Mouse (Mus musculus) large intestine, adult 2 months (tissue): ENCODE data around the gene Bcl3. TPM values are rescaled to one million over a fixed set of nuclear protein-coding genes. Genes with fewer than 3 reads are reported as not detected.

Source experiments
- DNase-seq: peaks from one replicate; pipeline ENCODE4 v3.0.0-alpha.2; 2012; ENCODE audit warnings: low read depth, low spot score
- WGBS: fragments of 180-500 bp; shearing (Covaris S2); methylation state at CpG from one replicate; pipeline ENCODE4 v1.1.7; 2018; 5-methylcytosine and 5-hydroxymethylcytosine counted together
- polyA plus RNA-seq: library from polyadenylated mRNA; depleted of rRNA; stranded (reverse); fragments of >200 nt; gene quantifications from 2 replicates; pipeline ENCODE4 v1.2.3, GENCODE M21; 2012; rRNA removed

Gene Bcl3
- 94.9 and 95.0 TPM in 2 replicates for polyA plus RNA-seq

DNA sequence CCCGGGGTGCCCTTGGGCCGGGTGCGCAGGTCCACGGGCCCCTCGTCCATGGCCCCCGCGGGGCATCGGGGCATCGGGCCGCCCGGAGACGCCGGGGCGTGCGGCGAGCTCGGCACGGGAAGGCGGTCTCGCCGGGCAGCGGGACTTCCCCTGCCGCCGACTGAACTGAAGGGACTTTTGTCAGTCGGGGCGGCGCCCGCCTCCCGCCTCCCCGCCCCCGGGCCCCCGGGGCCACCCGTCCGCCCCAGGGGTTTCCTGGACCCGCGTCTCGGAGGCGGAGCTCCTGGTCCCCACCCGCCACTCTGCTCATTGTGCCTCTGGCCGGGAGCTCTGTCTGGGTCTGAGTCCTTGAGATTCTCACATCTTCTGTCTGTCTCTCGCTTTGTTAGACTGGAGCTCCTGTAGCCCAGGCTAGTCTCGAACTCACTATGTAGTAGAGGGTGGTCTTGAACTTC lies at the start of gene Bcl3:
Gene Bcl3, minus strand, starts transcription at position 167 of the 455 bp plus-strand sequence.
- DNase-seq: no peak
- WGBS: under 1% methylated on average over 32 of the region's 42 CpGs

DNA sequence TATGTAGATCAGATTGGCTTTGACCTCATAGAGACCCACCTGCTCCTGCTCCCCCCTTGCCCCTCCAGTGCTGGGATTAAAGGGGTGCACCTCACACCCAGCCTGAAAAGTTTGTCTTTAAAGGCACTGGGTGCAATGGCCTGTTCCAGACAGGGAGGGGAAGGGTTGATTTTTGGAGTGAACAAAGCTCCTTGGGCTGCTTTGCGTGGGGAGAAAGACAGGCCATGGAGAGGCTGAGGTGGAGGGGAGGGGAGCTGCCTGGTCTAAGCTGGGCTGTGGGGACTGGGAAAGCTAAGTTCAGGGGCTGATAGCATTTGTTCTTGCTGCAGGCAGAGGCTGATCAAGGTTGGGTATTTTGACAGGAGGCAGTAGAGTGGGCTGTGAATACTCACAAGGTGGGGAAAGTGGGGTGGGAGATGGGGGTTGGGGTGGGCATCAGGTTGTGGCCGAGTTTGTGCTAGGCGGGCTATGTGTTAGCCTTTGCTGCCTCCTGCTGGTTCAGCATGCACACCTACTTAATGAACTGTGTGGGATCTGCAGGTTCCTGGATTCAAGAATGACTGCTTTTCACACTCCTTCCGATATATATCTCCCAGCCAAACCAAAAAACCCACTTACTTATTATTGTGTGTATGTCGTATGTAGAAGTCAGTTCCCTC lies 49.5 kb upstream of the Bcl3 start:
- 42% methylated on average over 5 of the region's 5 CpGs for WGBS
- no peak for DNase-seq

DNA sequence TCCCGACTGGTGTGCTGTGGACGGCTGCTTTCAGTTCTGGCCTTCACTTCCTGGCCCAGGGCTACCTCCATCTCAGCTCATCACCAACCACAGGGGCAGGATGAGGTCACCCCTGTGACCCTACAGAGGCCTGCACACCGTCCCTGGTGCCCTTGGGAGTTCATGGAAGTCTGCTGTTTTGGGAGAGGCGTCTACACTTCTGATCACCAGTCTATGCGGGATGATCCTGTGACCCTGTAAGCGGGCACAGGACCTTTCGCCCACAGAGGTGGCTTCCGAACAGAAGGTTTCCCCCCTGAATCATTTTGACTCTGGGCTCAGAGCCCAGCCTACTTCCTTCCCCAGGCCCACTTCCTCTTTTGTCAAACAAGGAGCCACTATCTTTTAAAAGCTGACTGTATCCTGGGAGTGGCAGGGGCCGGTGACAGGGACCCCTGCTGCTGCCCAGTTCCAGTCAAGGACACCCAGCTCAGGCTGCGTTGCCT lies 48.6 kb upstream of the Bcl3 start:
- DNase-seq: no peak
- WGBS: 55% methylated on average over 10 of the region's 10 CpGs

DNA sequence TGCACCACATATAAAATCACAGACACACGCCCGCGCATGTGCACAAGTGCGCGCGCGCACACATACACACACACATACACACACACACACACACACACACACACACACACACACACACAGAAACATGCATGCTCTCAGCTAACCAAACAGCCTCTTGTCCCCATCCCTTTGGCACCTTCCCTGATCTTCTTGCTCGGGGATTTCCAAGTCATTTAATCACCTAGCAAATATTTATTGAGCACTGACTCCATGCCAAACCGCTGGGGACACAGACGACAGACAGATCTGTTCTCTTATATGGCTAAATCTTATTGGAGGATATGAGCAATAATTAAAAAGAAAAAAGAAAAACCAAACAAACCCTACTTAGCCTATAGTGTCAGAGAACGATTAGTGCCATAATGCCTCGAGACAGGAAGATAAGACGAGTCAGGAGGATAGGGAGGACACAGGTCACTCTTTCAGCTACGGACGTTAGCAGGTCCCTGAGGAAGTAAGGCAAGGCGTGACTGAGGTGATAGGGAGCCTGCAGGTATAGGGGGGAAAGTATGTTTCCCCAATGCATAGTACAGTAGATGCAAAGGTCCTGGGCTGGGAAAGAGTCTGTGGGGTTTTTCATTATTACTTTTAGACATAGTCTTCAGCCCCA lies 45.3 kb upstream of the Bcl3 start:
- peak; percentile 64 for DNase-seq
- 38% methylated on average over 16 of the region's 16 CpGs for WGBS

DNA sequence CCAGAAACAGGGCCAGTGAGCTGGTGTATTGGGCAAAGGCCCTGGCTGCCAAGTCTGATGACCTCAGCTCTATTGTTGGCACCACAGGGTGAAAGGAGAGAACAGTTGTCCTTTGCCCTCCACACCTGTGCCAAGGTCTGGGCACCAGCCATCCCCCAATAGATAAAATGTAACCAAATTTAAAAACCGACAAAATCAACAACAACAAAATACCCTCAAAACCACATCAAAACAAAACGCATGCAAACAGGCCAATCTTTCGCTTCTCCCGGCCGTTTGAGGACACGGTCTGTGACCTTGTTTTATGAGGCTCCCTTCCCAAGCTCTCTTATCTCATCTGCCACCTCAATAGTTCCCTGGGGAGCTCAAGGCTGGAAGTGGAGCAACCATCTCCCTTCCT lies 43.9 kb upstream of the Bcl3 start:
- 34% methylated on average over 6 of the region's 6 CpGs for WGBS
- DNase-seq: no peak

DNA sequence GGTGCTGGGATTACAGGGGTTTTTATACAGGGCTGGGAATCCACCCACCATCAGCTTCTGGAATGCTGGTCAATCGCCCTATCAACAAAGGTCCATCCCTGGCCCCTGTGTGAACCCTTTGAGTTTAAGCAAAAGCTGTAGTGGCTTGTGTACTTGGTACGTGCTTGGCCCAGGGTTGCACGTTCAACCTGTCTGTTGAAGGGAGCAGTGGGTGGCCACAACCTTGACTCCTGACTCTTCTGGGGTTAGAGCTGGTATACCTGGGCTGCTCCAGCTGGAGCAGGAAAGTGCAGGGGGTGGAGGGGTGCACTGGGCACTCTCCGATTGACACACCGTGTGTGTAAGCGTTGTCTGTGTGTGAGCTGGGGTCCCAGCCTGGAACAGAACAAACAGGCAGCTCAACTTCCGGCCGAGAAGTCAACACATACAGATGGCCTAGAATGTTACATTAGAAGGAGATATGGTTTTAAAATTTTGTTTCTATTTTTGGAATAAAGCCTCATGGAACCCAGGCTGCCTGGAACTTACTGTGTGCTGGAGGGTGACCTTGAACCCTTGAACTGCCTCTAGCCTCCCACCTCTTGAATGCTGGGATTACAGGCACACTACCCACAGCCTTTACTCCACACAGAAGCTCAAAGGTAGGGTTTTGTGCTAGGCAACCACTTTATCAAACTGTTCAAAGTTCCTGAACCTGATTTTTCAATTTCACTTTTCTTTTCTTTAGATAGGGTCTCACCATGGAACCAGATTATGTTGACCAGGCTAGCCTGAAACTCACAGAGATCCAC lies 42.9 kb upstream of the Bcl3 start:
- WGBS: 88% methylated on average over 8 of the region's 8 CpGs
- no peak for DNase-seq

DNA sequence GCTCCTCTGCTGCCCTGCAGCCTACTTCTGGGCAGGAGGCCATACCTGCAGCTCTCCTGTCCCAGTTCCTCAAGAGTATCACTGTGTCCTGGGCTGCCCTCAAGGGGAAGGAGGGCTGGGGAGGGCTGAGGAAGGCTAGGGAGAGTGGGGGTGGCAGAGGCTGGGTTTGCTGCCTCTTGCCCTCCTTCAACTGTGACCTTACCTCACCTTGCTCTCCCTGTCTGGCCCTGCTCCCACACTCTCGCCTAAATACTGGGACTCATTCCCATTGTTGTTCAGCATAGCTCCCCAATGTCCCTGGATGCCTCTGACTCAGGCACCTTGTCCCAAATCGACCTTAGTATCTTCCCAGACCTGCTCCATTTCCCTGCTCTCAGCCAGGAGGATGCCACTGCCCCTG lies 41.7 kb upstream of the Bcl3 start:
- WGBS: 27% methylated on average over 2 of the region's 2 CpGs
- DNase-seq: no peak

DNA sequence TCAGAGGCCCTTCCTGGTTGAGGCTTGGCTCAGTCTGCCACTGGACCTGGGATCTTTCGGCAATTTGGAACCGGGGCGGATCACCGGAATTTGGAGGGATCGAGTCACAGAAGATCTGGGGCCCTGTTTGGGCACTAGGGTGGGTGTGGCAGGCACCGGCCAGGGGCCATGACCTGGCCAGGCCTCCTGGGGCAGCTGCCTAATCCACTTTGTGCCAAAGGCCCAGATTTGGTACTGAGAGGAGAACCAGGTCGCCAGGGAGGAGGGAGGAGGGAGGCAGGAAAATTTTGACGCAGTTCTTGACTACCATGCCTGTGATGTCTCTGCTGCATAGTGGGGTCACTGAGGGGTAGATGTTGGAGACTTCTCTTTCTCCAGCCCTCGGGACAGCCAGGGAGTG lies 38.6 kb upstream of the Bcl3 start, which contains the start of gene Ceacam16:
Gene Ceacam16, minus strand, starts transcription at position 101 of the 400 bp plus-strand sequence.
- 81% methylated on average over 9 of the region's 9 CpGs for WGBS
- no peak for DNase-seq

DNA sequence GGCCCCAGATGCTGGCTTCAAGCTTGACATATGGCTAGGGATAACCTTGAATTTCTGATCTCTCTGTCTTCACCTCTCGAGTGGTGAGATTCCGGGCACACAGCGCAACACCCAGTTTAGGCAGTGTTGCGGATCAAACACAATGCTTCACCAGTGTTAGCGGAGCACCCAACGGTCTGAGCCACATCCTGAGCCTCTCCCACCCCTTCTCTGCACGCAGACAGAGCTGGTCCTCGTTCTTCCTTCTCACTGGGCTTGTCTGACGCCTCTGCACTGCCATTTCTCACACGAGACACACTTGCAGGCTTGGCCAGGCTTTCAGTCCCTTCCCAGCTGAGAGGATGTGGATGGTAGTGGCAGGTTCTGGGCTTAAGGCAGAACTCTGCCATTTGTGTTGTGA lies 37.2 kb upstream of the Bcl3 start:
- no peak for DNase-seq
- 74% methylated on average over 10 of the region's 10 CpGs for WGBS

DNA sequence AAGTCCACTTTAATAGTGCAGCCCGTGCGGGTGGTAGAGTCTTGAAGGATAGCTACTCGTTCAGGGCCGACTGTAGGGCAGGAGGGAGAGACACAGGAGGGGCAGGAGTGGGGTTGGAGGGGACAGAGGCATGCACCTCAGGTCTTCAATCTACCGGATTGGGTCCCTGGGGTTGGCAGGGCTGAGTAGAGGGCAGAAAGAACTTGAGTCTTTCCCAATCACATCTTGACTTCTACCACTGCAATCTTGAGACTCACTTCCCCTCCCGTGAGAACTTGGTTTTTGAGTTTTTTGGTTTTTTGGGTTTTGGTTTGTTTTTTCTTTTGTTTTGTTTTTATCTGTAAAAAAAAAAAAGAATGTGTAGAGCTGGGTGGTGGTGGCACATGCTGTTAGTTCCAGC lies 33.7 kb upstream of the Bcl3 start:
- no peak for DNase-seq
- WGBS: 84% methylated on average over 6 of the region's 6 CpGs

DNA sequence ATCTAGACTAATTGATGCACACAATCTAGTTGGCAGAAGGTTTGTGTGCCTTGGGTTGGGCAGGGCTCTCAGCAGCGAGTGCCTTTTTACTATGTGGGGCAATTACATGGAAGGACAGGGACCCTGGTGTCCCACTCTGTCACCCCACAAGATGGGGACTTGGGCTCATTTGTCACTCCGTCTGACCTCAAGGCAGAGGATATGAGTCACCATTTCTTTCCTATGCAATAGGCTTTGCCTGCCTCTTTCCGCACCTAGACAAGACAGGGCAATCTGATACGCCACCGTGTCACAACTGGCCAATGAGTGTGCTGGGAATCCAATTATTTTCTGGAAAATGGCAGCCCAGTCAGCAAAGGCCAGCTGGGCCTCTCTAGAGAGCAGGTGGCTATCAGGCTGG lies 33.1 kb upstream of the Bcl3 start:
- DNase-seq: no peak
- WGBS: 76% methylated on average over 5 of the region's 5 CpGs

DNA sequence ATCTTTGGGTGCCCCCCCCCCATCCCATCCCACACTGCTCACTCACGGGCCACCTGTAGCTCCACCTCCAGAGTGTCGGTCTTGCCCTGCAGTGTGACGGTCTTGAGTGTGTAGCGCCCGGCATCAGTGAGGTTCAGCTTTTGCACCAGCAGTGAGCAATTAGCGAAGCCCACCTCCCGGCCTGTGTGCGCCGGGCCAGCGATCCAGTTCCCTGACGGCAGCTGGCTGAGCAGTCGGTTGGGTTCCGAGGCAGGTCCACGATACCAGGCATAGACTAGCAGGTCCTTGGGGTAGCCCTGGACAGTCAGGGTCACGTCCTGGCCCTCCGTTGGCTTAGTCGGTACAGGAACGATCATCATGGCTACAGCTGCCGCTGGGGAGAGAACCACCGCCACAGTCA lies 31.0 kb upstream of the Bcl3 start:
- 86% methylated on average over 20 of the region's 20 CpGs for WGBS
- no peak for DNase-seq

DNA sequence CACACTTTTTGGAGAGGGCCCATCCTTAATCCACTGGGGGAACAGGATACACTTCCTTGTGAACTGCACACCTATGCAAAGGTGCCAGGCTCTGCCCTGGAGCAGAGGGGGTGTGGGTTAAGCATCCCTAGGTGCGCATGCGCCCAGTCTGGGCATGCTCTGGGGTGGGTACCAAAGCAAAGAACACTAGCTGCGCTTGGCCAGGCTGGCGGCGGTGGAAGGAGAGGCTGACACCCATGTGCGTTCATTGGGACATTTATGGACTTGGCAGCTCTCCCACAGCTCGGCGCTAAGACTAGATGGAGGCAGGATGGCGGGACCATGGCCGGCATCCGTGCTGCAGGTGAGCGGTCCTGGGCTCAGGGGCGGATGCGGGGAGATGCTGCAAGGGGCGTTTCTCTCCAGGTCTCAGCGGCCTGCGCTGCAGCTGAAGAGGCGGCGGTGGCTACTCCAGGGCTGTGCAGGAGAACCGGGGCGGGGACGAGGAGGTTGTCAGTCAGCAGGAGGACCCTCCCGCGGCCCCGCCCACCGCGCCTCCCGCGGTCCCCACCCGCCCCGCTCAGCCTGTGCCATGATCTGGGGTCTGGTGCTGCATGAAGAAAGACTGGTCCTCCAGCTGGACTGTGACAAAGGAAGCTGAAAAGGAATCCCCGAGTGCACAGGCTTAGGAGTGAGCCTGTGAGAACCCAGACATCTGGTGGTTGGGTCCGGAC lies 29.4 kb upstream of the Bcl3 start, which contains the start of gene Gm19345:
Gene Gm19345, plus strand, starts transcription at position 146 of the 713 bp plus-strand sequence.
- WGBS: 3% methylated on average over 33 of the region's 33 CpGs
- DNase-seq: no peak

DNA sequence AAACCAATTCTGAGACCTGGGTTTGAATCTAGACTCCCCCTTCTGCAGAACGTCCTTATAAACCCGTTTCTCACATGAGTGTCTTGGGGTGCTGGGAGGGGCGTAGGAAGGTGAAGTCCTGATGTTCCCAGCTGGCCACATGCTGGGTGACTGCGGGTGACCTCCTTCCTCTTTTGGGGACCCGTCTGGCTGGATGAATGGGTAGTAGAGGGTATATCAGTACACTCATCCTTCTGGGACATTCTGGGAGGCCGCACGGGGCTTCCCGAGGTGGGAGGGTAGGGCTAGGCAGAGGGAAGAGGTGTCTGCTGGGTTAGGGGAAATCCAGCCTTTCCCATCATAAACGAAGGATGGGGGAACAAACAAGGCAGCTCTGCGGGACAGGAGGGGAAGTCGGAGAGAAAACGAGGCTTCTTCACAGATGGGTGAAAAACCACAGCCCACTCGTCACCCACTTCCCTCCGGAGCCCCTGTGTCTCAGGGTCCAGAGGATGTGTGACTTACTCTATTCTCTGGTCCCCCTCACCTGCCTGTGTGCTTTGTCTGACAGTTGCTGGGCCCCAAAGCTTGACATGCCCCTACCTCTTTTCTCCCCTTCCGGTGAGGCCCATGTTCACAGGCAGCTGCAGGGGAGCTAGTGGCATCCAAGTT lies 22.1 kb upstream of the Bcl3 start:
- no peak for DNase-seq
- WGBS: 72% methylated on average over 15 of the region's 15 CpGs

DNA sequence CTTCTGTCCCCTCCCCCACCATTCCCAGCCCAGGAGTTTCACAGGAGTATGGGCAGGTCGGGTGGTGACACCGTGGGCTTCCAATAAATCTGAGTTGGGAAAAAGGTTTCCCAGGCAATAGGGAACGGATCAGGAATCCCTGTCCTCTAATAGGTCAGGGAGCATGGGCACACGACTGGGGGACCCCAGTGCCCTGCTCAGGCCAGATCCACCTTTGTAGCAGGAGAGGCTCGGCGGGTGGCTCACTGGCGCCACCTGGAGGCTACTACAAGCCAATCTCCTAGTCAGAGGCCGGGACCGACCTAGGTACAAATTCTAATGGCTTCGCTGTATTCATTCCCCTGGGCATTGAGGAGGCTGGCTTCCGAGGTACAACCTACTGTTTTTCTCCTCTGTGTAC lies 21.0 kb upstream of the Bcl3 start:
- no peak for DNase-seq
- WGBS: 4% methylated on average over 11 of the region's 11 CpGs

DNA sequence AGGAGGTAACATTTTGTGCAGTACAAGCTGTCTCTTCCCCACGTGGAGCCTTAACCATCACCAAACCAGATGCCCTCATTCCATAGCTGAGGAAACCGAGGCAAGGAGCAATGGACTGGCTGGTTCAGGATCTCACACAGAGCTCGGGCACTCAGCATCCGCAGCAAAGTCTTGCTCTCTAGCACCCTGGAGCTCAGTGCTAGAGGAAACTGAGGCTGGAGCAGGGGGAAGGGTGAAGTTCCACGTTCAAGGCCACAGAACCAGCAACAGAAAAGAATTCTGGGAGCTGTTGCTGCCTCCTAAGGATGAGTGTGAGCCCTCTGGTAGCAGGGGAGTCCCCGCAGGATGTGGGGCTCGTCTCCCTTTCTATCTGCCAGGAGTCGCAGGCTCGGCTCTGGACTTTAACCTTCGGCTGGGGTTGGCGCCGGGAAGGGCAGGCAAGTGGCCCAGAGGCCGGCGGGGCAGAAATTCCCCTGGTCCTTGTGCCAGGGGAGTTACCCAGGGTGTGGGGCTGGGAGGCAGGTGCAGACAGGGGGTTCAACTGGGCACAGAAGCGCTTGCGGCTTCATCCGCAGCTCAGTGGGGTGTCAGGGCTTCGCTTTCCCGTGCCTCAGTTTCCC lies 20.4 kb upstream of the Bcl3 start:
- 19% methylated on average over 19 of the region's 19 CpGs for WGBS
- DNase-seq: no peak

DNA sequence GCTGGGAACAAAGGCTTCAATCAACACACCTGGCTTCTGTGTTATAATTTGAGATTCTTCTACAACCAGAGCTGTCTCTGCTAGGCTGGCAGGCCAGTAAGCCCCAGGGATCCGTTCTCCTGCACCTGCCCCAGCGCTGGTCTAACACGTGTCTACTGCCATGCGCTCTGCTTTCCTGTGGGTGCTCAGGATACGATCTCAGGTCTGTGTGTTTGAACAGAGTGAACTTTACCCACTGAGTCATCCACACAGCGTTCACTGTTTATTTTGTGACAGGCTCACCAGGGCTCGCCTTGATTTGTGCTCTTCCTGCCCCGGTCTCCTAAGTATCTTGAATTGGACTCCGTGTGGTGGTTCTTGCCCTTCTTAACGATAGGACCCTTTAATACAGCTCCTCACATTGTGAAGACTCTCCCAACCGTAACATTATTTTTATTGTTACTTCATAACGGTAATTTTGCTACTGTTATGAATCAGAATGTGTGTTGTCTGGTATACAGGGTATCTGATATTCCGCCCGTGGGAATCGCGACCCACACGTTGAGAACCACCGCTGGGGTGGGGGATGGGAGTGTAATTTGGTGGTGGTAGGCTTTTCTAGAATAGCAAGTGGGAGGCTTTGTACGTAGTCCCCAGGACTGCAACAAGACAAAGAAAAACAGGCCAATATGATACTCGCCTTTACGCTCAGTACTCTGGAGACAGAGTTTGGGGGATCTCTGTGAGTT lies 19.3 kb upstream of the Bcl3 start:
- no peak for DNase-seq
- WGBS: 37% methylated on average over 21 of the region's 21 CpGs

DNA sequence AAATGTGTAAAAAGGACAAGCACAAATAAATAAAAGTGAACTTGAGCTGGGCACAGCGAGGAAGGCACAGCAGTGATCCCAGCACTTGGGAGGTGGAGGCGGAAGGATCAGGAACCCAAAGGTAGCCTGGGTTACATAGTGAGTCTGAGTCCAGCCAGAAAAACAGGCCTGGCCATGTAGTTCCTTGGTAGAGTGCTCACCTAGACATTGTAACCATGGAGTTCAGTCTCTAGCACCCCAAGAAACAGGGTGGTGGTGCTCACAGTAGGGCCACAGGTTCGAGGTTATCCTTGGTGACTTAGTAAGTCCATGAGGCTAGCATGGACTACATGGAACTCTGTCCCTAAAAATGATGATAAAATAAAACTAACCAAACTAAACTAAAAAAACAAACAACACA lies 18.4 kb upstream of the Bcl3 start:
- DNase-seq: no peak
- 67% methylated on average over 3 of the region's 3 CpGs for WGBS
